Mouse (Mus musculus) left cerebral cortex, postnatal 14 days (tissue): ENCODE data around the gene Adam19. TPM values are rescaled to one million over a fixed set of nuclear protein-coding genes. Genes with fewer than 3 reads are reported as not detected.

Source experiments
- DNase-seq, 2 experiments: peaks; one replicate each; pipeline ENCODE4 v3.0.0; 2021 to 2022; ENCODE audit warnings: low spot score in 2 of 2, mixed read lengths in 1 of 2
- intact Hi-C: fragments of 180-260 bp; cut with DNase I; formaldehyde crosslinking; loops from one replicate; pipeline ENCODE4 v1.15.1; 2025
- total RNA-seq, 2 experiments: library from RNA; stranded (reverse); gene quantifications; 2 replicates each; pipeline ENCODE4 v1.2.3; 2021

Adam19 gene
- total RNA-seq, 2 experiments from 2014 or later, result 29.0 to 32.3 TPM

DNA sequence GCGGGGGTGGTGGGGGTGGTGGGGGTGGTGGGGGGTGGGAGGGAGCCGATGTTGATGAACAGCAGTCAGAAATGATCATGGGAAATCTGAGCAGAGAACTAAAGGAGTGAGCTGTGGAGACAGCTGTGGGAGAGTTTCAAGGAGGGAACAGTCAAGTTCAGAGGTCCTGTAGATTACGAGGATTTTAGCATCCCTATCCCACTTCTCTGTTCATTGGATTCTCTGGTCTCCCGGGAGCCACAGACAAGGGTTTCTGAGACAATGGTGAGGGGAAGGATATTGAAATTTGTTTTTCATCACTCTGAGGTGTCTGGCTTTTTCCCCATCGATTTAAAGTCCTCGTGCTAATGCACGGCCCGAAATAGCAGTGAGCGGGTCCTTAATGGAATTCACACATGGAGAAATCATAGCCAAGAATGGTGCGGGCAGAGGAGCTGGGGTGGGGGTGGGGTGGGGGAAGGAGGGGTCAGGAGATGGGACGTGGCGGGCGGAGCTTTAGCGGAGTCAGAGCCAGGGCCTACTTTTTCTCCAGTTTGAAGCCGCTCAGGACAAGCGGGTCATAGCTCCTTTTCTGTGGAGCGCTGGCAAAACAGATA is 13.7 kb downstream of the Adam19 start:
- DNase-seq, result no peak
- intact Hi-C loops, result no loop called here

DNA sequence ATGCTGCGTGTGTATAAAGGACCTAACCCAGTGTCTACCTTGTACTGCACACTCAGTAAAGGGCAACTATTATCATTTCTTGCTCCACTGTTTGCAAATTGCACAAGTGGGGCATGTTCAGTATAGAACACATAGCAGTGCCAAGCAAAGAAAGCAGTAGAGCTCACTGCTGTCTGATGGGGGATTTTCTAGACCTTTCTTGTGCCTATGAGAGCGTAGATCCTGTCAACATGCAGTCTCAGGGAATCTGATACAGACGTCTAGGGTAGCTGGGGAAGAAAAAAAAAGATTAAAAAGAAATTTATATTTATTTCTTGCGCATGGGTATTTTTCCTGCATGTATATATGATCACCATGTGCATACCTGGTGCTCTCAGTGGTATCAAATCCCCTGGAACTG is 14.4 kb downstream of the Adam19 start:
- intact Hi-C loops, result no loop called here

DNA sequence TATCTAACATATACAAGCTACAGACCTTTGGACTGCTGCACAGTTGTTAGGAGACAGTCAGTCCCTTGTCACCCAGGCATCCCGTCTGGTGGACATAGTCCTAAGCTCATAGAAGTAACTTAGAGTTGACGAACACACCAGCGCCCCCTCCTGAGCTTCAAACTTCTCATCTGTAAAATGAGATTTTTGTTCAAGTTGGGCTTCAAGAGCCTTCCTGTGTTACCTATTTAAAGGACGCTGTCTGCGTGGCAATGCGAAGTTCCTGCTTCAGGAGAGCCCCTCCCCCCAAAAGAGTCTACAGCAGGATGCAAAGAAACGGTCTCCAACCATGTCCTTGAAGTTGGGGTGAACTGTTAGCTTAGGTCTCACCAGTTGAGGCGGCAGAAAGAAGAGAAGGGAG is 15.0 kb downstream of the Adam19 start:
- intact Hi-C loops, result no loop called here
- no peak for DNase-seq

More for the DNA sequence above, 14.4 kb downstream of the Adam19 start:
- no peak for DNase-seq

DNA sequence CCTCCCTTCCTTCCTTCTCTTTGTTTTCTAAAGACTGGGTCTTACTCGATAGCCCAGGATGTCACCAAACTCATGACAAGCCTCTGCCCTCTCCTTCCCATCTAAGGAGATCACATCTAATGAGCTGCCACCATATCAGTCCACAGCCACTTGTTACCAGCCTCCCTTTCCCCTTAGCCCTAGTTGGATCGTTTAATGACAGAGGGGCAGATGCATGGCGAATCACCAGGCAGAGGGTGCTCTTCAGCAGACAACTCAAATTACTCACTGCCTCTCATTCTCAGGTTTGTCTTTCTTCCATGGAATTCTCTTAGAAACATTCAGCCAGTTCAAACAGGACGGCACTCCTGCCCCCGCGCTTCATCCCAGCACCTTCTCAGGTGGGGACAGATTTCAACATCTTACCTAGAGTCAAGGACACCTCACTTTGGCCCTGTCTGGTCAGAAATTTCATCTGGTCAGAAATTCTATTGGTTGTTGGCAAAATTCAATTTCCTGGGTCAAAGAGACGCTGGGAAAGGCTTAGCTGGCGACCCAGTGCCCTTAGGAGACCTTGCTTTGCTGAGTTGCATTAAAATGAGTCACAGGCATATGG is 16.8 kb downstream of the Adam19 start:
- intact Hi-C loops, result no loop called here
- no peak for DNase-seq

DNA sequence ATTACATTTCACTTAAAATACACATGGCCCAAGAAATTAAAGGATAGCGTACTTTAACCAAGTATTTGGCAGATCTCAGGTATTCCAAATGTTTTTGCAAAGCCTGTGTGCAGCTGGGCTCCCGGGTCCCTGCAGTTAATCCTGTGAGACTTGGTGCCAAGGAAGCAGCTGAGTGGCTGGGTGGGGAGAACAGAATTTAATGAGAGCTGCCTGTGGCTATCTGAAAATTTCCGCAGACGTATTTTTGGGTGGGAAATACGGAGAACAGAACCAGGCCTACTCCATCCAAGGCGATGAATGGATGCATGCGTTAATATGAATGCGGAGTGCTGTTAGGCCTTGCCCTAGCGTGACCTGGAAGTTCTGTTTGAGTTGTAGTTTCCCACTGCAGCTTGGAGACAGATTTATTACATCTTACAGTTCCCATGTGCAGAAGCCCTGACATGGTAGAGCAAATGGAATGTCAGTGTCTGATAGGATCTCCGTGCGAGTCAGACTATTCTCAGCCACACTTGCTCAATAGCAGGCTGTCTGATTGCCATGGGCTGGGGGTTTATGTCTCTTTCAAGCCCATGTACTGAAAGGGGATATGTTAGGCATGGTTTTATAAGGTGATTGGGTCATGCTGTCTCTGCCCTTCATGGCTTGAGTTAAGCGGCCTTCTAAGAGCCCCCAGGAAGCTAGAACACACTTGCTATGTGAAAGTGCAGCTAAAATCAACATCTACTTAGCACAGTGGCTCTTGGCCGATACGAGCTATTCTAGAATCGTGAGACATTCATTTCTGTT is 17.5 kb downstream of the Adam19 start:
- DNase-seq, result no peak
- intact Hi-C loops, result no loop called here

DNA sequence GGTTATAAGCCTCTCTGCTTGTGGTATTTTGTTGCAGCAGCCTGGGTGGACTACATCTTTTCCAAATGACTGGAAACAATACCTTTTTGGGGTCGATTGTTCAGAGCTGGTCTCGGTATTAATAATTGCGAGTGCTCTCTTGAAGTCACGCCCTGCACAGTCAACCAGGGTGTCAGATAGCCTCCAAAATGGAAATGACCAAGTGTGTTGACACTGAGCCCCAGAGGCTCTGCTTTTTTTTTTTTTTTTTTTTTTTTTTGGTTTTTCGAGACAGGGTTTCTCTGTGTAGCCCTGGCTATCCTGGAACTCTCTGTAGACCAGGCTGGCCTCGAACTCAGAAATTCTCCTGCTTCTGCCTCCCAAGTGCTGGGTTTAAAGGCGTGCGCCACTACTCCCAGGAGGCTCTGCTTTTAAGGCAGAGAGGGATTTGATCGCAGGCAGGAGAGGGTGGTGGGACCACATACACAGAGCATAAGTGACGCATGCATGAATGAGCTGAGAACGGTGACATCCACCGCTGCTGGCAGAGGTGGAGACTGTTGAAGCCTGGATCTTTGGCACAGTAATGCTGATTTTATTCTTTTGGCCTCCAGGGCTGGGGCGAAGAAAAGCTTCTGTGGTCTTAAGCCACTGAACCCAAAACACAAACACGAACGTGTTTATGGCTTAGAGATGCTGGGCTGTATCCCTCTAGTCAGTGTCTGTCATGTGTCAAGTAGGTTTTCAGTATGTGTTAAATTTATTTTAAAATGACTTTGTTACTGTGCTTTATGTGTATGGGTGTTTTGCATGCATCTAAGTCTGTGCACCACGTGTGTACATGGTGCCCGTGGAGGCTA is 18.3 kb downstream of the Adam19 start:
- DNase-seq, result no peak
- intact Hi-C loops, result no loop called here

DNA sequence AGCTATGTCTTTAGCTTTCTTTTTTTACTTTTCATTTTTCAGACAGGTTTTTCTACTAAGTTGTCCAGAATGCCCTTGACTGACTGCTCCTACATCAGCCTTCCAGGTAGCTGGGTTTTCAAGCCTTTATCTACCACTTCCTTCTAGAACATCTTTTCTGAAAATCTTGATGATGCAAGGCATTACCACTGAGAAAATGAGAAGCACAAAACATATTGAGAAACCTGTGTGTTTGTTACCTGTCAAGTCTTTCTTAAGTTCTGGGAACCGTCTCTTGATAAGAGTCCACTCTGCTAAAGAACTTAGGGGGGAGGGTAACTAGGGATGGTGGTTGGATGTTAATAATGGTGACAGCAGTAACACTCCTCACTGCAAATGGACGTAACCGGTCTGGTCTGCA is 19.7 kb downstream of the Adam19 start:
- intact Hi-C loops, result no loop called here
- no peak for DNase-seq

DNA sequence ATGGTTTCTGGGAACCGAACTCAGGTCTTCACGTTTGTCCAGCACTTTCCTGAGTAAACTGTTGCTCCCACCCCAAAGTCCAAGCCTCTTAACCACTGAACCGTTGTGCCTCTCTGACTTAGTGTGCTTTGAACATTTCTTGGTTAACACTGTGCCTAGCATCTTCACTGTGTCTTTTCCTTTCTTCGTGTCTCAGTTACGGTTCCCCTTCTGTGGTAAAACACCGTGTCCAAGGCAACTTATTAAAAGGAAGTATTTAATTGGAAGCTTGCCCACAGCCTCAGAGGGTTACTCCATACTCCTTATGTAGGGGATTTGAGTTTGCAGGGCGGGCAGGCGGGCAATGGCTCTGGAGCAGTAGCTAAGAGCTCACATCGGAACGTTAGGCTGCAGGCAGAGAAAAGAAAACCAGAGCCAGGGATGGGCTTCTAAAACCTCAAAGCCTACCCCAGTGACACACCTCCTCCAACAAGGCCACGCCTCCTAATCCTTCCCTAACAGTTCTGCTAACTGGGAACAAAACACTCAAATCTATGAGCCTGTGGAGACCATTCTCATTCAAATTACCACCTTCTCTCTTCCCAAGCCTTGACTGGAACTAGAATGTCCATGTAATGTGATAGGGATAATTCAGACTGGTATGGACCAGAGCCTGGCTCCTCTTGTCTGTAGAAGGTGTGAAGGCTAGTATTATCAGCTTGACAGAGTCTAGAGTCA is 20.8 kb downstream of the Adam19 start:
- intact Hi-C loops, result no loop called here
- DNase-seq, result no peak

DNA sequence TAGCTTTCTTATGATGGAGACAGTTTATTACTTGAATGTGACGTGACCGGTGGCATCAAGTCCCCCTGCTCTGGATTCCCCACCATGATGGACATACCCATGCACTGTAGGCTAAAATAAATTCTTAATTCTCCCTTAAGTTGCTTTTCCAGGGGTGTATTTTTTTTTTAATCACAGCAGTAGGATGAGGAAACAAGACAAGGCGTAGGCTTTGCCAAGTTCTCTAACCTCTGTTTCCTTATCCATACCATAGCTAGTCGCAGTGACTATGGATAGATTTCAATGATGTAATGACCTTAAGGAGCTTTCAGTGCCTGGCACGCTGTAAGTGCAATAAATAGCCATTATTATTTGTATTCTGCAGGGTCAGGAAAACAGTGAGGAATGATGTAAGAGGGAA is 21.5 kb downstream of the Adam19 start:
- intact Hi-C loops, result no loop called here

DNA sequence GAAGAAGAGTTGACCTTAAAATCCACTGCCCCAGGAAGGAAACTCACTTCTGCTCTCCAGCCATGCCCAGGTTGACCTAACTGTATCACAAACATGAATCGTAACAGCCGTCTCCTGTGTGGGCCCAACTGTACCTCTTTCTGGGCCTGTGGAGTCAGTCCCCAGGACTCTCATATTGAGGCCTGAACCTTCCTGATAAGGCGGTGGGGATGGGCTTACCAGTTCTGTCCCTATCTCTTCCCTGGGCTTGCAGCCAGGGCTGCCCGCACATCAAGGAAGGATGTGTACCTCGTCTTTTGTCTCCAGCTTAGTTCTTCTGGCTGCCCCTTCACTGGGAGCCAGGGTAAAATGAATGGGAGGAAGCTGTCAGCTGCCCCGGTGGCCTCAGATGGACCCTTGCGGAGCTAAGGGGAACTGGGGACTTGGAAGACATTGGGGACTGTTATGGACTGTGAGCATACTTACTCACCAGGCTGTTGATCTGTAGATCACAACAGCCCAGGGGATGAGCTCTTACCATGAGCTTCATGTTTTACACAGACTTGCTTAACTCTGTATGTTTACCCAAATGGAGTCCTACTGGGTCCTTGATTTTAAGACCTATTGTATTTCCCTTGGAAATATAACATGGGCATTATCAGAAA is 22.1 kb downstream of the Adam19 start:
- DNase-seq, result no peak

More for the DNA sequence above, 21.5 kb downstream of the Adam19 start:
- DNase-seq, result no peak

DNA sequence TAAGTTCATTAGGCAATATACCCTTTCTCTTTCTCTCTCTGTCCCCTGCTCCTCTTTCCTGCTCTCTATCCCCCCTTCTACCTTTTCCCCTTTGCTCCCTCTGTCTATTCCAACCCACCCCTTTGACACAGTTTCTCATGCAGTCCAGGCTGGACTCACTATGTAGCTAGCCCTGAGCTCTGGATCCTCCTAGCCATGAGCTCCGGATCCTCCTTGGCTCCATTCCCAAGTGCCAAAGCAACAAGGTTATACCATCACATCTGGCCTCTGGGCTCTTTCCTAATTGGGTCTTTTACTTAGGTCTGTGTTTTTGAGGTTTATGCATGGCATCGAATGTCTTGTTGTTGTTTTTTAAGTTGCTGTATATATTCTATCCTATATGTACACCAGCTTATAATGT is 25.3 kb downstream of the Adam19 start:
- DNase-seq, result no peak
- intact Hi-C loops, result no loop called here

More for the DNA sequence above, 22.1 kb downstream of the Adam19 start:
- intact Hi-C loops, result no loop called here

DNA sequence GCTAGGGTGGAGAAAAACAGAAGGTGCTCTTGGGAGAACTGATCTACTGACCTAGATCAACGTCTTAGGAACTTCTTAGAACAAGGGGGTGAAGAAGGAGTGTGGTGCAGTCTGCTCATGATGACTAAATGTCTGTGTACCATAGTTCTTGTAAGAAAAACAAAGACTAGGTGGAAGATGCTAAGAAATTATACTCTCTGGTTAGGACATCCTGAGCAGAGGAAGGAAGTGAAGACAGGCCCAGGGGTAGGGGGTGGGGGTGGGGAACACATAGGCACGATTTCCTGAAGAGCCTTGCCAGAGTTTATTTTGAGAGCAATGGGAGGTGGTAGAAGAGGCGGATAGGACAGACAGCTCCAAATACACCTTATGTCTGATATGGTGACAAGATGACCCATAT is 27.6 kb downstream of the Adam19 start:
- DNase-seq, result no peak
- intact Hi-C loops, result no loop called here

DNA sequence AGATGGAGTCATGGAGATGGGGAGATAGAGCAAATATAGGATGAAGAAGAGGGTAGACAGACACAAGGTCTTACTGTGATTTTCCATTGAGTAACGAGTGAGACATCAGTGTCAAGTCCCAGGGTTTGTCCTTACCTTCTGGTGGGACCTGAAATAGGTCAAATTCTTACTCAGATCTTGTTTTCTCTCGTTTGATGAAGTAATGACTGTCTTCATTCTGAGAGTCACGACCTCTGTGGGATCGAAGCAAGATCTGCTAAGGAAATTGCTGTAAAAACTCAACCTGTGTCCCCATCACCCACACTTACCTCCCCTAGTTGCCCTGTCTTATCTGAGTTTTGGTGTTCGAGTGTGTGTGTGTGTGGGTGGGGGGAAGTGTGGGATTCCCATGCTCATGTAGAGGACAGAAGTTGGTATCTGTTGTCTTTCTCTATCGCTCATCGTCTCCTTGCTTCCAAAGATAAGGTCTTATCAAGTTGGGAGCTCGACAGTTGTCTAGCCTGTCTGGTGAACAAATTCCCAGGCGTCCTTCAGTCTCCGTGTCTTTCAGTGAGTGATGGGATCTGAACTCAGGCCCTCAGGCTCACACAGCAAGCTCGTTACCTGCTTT is 28.1 kb downstream of the Adam19 start:
- no peak for DNase-seq
- intact Hi-C loops, result no loop called here

DNA sequence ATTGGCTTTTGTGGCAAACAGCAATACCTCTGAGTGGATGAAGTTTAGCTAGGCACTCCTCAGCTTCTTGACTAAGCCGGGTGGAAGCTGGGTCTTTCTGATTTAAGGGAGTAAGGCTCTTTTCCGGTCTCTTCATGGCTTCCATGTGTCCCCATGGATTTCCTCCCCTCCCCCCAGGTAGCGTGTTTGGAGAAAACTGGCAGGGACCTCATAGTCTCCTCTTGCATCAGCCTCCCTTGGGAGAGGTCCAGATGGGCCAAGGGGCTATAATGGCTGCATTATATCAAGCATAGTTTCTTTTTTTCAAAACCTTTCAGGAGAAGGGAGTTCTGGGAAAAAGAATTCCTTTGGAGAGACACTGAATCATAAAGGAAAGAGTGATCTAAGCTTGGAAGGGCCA is 28.8 kb downstream of the Adam19 start:
- no peak for DNase-seq
- intact Hi-C loops, result no loop called here

DNA sequence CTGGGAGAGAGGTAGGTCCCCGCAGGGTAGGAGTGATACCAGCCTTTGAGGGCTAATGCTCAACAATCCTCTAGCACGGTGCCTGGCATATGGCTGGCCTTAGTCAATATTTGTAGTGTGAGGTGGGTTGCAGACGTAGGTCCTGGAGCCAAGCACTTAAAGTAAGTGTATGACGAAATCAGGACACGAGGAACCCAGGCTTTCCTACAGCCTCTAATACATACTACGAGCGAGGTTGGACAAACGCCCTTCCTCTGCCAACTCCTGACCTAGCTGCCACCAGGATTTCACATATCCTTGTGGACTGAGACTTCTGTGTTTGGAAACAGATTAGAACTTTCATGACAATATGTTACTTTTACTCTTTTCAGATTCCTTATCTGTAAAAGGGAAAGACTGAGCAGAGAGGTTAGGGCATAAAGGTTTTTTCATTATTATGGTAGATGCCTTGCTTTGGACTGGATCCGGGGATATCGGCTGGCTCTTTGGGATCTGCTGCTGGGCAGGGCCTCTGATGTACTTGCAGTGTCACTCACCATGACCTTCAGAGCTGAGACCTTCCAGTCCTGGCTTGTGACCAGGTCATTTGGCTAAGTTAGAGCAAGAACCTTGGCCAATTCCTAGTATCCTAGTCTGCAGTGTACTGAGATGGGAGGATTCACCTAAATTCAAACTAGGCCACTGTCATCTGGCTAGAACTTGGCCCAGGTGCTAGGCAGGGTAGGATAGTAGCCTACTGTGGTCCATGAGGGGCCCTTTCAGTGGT is 29.8 kb downstream of the Adam19 start:
- no peak for DNase-seq
- intact Hi-C loops, result no loop called here

DNA sequence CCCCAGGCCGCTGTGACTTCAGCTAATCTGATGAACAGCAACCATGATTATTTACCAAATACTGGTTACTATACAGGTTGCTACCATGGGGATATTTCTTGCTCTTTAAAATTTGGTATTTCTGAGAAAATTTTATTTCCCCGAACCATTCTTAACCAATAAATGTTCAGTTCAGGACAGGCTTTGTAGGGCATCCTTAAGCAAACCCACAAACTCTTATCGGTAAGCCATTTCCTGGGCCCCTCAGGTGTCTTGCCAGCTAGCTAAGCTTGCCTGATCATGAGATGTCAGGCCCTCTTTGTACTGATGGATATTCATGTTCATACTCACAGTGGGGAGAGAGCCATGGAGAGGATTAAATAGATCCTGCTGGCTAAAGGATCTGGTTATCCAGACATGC is 30.7 kb downstream of the Adam19 start:
- intact Hi-C loops, result no loop called here
- no peak for DNase-seq

DNA sequence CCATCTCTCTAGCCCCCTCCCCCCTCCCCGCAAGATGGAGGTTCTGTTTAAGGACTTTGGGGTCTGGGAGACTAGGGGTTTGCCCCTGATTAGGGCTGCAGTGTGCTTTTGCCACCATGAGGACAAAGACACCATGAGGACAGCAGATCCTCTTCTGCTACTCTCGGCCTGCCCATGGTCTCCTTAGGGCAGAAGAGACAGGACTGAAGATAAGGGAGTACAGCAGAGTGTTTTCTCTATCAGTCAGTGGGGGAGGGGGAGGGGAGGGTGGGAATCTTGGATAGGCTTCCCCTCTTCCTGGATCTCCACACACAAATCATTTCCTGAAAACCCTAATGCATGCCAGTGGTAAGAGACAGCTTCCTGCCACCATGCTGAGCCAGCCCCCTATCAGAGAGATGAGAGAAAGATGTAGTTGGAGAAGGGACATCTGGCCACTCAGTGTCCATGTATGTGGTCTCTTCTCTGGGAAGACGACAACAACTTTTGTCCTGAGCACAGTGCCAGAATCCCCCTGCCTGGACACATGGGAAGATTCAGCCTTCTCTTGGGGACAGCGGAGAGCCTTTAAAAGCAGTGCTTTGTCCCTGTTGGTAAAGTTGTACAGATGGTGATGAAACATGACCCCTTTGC is 33.4 kb downstream of the Adam19 start:
- no peak for DNase-seq
- intact Hi-C loops, result no loop called here
